Mouse (Mus musculus) neural tube, embryonic 12.5 days (tissue): Measurements from ENCODE around the gene Prr19. TPM values are rescaled to one million over a fixed set of nuclear protein-coding genes. Genes with fewer than 3 reads are reported as not detected.

Experiments used
- ATAC-seq: fragments of 200-750 bp; cut with Nextera tagmentation; 2 replicates; pipeline ENCODE4 v1.8.0; 2017; ENCODE audit warnings: low read depth, mild to moderate bottlenecking, moderate TSS enrichment, moderate library complexity; ENCODE audit not compliant: low FRiP score
- H3K27ac ChIP-seq: fragments of 300-500 bp; sonication (generic); 2 replicates; pipeline ENCODE4 v1.5.1; 2016
- H3K27me3 ChIP-seq: fragments of 300-500 bp; sonication (generic); replicated peaks from 2 replicates; pipeline ENCODE4 v1.6.1; 2016; ENCODE audit warnings: mild to moderate bottlenecking
- H3K36me3 ChIP-seq: fragments of 300-500 bp; sonication (generic); 2 replicates; pipeline ENCODE4 v1.6.1; 2016; ENCODE audit warnings: mild to moderate bottlenecking
- H3K4me1 ChIP-seq: fragments of 300-500 bp; sonication (generic); 2 replicates; pipeline ENCODE4 v1.6.1; 2016
- H3K4me2 ChIP-seq: fragments of 300-500 bp; sonication (generic); replicated peaks from 2 replicates; pipeline ENCODE4 v1.6.1; 2016; ENCODE audit warnings: mild to moderate bottlenecking
- H3K4me3 ChIP-seq: fragments of 300-500 bp; sonication (generic); 2 replicates; pipeline ENCODE4 v1.5.1; 2016
- H3K9ac ChIP-seq: fragments of 300-500 bp; sonication (generic); 2 replicates; pipeline ENCODE4 v1.6.1; 2016; ENCODE audit warnings: mild to moderate bottlenecking
- H3K9me3 ChIP-seq: fragments of 300-500 bp; sonication (generic); 2 replicates; pipeline ENCODE4 v1.6.1; 2016; ENCODE audit warnings: mild to moderate bottlenecking
- WGBS: fragments of 180-500 bp; shearing (Covaris S2); methylation state at CpG from one replicate; pipeline ENCODE4 v1.1.7; 2016; 5-methylcytosine and 5-hydroxymethylcytosine counted together
- polyA plus RNA-seq: library from polyadenylated mRNA; unstranded; fragments of >200 nt; fragmentation: Nextera tagmentation; extraction: Ambion mirVana; gene quantifications from 2 replicates; pipeline ENCODE4 v1.2.1, GENCODE M21; 2016

Prr19 gene
- polyA plus RNA-seq, 1 experiment from 2014 or later: 1.5 TPM

DNA sequence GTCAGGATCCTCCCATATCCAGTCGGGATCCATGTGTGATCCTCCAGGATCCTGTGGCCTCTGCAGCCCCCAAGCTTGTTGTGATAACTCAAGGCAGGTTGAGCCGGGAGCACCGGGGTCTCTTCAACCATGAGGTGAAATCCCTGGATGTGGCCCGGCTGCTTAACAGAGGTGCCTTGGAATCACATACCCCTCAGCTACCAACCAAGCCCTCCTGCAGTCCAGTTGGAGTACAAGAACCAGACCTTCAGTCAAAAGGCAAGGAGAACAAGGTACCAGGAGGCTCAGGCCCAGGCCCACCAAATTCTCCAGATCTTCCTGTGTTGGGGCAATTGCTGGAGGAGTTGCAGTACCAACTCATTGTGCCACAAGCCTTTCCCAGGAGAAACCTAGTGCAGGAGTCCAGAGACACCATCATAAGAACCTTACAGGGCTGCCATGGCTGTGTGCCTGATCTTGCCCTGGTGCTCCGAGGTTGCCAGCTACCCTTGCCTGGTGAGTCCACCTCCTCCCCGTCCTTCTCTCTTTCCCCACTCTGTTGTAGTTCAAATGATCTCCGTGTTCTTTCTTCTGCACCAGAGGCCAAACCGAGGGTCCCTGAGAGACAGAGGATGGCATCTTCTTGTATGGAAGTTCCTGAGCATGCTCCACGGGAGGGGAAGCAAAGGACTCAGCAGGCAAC, 1.9 kb downstream of the Prr19 start:
- 74% methylated on average over 9 of the region's 9 CpGs for WGBS
- H3K4me1 ChIP-seq: peaks cover 7% of the 10 kb centered on the region
- ATAC-seq: no peak
- no peaks in the 10 kb centered on the region for H3K36me3 ChIP-seq
- H3K9ac ChIP-seq: no peak overlapping the region
- no peak overlapping the region for H3K27ac ChIP-seq
- no peak overlapping the region for H3K4me2 ChIP-seq
- no peaks in the 10 kb centered on the region for H3K9me3 ChIP-seq
- H3K4me3 ChIP-seq: no peak overlapping the region
- peaks cover 10% of the 10 kb centered on the region; the same call in 1 of the 2 replicates for H3K27me3 ChIP-seq

DNA sequence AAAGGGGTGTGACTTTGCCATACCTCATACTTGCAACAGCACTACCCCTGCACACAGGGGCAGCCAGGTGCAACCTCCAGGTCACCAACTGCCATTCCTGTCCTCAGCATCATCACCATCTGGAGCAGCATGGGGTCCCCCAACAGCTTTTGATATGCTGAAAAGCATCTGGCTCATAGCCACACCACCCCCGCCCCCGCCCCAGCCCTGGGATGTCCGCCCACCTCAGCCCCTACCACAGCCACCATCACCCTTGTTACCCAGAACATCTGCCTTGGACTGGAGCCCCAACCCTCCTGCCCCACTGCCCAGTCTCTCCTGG, 2.4 kb downstream of the Prr19 start:
- Histone ChIP-seq H3K36me3 (no peaks in the 10 kb centered on the region), H3K4me3 (no peak overlapping the region), H3K4me1 (peaks cover 2% of the 10 kb centered on the region; the same call in 1 of the 2 replicates), H3K9ac (no peak overlapping the region), H3K9me3 (no peaks in the 10 kb centered on the region), H3K27me3 (peaks cover 10% of the 10 kb centered on the region; the same call in 1 of the 2 replicates), H3K4me2 (no peak overlapping the region), H3K27ac (no peak overlapping the region)
- ATAC-seq: no peak
- 82% methylated on average over 3 of the region's 3 CpGs for WGBS

DNA sequence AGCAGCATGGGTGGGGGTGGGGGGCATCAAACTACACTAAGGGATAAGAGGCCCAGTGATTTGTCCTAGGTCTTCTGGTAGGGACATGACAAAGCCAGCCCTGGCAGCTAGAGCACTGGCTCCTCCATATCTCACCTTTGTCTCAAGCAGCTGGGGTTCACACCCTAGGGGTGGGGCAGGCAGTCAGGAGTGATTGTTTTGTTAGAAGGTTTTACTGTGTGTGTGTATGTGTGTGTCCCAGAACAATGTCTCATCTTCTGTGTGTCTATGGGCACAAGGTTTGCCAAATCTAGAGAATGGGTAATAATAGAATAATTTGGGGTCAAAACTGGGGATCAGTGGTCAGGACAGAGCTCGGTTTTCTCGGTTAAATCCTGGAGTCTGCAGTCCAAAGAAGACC, 4.3 kb downstream of the Prr19 start:
- Histone ChIP-seq H3K4me3 (peak overlapping the region; percentile 60), H3K27ac (no peak overlapping the region), H3K9me3 (no peaks in the 10 kb centered on the region), H3K4me1 (peaks cover 2% of the 10 kb centered on the region; the same call in 1 of the 2 replicates), H3K4me2 (peak overlapping the region; percentile 94), H3K27me3 (peaks cover 10% of the 10 kb centered on the region; the same call in 1 of the 2 replicates), H3K9ac (peak overlapping the region; percentile 77), H3K36me3 (no peaks in the 10 kb centered on the region)
- WGBS: 2% methylated on average over 2 of the region's 2 CpGs
- ATAC-seq: peak; percentile 35; the same call in 1 of the 2 replicates

DNA sequence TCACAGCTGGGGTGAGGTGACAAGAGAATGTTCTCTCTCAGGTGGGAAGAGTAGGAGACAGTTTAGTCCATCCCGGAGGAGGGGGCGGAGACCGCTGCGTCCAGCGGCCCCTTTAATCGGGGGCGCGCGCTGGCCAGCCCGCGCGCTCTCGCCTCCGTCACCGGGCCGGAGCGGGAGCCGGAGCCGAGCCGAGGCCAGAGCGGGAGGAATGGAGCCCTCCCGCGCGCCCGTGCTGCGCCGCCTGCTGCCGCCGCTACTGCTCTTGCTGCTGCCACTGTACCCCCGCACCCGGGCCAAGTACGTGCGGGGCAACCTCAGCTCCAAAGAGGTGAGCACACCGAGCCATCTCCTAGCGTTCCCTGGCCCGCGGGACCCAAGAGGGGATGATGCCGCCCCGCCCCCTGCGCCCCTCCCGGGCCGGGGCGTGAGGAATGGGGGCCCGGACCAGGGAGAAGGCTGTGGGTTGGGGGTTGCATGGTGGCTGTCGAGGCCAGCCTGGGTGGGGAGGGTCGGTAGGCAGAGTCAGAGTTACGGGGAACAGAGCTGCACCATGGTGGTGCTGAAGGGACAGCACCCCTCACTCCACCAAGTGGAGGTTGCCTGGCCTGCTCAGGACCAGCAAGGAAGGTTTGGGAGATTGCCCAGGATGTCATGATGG, 4.9 kb downstream of the Prr19 start, which contains the start of gene Tmem145:
Gene Tmem145, plus strand, starts transcription at position 151 of the 658 bp plus-strand sequence.
- peak within 1 kb of the TSS; percentile 42; the same call in 1 of the 2 replicates for H3K27ac ChIP-seq
- peak within 1 kb of the TSS; percentile 77 for H3K9ac ChIP-seq
- H3K4me2 ChIP-seq: peak within 1 kb of the TSS; percentile 94
- peak; percentile 76 for ATAC-seq
- peaks cover 2% of the 10 kb centered on the region; the same call in 1 of the 2 replicates for H3K4me1 ChIP-seq
- peaks cover 14% of the 10 kb centered on the region for H3K27me3 ChIP-seq
- WGBS: 0% methylated on average over 46 of the region's 47 CpGs
- peak within 1 kb of the TSS; percentile 60 for H3K4me3 ChIP-seq
- no peaks in the 10 kb centered on the region for H3K9me3 ChIP-seq
- H3K36me3 ChIP-seq: no peaks in the 10 kb centered on the region

DNA sequence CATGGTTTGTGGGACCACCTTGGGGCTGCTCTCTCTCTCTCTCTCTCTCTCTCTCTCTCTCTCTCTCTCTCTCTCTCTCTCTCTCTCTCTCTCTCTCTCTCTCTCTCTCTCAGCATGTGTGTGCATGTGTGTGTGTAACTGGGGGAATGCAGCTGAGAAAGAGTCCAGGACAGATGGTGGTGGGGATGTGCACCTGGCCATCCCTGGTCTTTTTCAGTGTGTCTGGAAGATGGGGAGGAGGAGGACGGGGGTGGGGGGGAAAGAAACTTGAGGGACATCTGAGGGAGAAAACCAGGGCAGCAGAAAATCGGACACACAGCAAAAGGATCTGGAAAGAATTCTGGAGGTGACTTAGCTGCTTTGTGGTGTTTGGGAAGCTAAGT, 5.4 kb downstream of the Prr19 start:
- peaks cover 19% of the 10 kb centered on the region for H3K27me3 ChIP-seq

DNA sequence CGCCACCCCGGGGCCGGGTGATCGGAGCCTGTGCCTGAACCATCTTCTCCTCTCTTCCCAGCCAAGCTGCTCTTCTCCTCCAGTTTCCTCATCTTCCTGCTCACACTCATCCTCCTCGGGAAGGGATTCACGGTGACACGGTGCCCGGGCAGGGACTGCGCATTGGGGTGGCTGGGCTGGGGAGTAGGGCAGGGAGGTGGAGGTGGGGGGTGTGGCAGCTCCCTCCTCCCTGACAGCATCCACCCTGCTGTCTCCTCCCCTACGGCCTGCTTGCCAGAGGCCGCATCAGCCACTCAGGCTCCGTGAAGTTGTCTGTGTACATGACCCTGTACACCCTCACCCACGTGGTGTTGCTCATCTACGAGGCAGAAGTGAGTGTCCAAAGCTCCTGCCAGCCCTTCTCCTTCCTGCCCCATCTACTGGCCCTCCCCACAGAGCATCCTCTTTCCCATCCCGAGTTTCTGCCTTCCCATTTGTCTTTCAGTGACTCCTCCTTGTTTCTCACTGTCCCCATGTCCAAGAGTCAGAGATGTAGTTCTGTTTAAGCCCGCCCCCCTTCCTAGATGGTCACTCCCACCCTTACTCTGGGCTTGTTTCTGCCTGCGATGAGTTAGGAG, 7.6 kb downstream of the Prr19 start:
- H3K4me3 ChIP-seq: no peak overlapping the region
- H3K4me1 ChIP-seq: peaks cover 2% of the 10 kb centered on the region; the same call in 1 of the 2 replicates
- no peaks in the 10 kb centered on the region for H3K36me3 ChIP-seq
- no peak overlapping the region for H3K9ac ChIP-seq
- no peak overlapping the region for H3K4me2 ChIP-seq
- no peaks in the 10 kb centered on the region for H3K9me3 ChIP-seq
- H3K27ac ChIP-seq: no peak overlapping the region
- ATAC-seq: no peak
- peaks cover 41% of the 10 kb centered on the region for H3K27me3 ChIP-seq
- 71% methylated on average over 17 of the region's 17 CpGs for WGBS

More for the DNA sequence above, 5.4 kb downstream of the Prr19 start:
- Histone ChIP-seq H3K4me1 (peaks cover 2% of the 10 kb centered on the region; the same call in 1 of the 2 replicates), H3K9ac (peak overlapping the region; percentile 77; the same call in 1 of the 2 replicates), H3K4me3 (peak overlapping the region; percentile 60), H3K9me3 (no peaks in the 10 kb centered on the region), H3K27ac (no peak overlapping the region; the same call in 1 of the 2 replicates), H3K4me2 (peak overlapping the region; percentile 94), H3K36me3 (no peaks in the 10 kb centered on the region)
- 38% methylated on average over 2 of the region's 2 CpGs for WGBS
- ATAC-seq: peak; percentile 52; the same call in 1 of the 2 replicates

DNA sequence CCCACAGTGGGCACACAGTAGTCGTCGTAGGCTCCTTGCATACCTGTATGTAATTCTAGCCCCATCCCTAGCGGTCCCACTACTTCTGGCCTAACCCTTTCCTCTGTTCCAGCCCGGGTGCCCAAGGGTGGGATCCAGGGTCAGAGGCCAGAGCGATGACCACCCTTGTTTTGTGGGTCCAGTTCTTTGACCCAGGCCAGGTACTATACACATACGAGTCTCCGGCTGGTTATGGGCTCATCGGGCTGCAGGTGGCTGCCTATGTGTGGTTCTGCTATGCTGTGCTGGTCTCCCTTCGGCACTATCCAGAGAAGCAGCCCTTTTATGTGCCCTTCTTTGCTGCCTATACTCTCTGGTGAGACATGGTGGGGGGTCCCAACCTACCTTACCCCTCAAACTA, 8.2 kb downstream of the Prr19 start:
- Histone ChIP-seq H3K4me1 (peaks cover 2% of the 10 kb centered on the region; the same call in 1 of the 2 replicates), H3K4me2 (no peak overlapping the region), H3K9me3 (no peaks in the 10 kb centered on the region), H3K27me3 (peaks cover 47% of the 10 kb centered on the region), H3K36me3 (no peaks in the 10 kb centered on the region), H3K4me3 (no peak overlapping the region), H3K9ac (no peak overlapping the region), H3K27ac (no peak overlapping the region)
- WGBS: 87% methylated on average over 9 of the region's 9 CpGs
- no peak for ATAC-seq

DNA sequence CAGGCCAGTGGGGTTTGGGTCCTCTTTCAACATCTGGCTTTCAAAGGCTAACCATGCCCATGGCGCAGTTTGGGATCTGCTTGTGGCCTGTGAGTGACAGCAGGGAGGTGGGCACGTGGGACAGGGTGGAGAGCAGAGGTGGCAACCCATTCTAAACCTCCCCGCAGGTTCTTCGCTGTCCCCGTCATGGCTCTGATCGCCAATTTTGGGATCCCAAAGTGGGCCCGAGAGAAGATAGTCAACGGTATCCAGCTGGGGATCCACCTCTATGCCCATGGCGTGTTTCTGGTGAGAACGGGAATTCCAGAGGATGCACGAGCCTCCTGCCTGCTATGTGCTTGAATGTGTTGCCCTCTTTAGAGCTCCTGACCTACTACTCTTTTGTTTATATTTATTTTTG, 10.0 kb downstream of the Prr19 start:
- H3K36me3 ChIP-seq: no peaks in the 10 kb centered on the region
- H3K27ac ChIP-seq: no peak overlapping the region
- no peak overlapping the region for H3K4me3 ChIP-seq
- peaks cover 15% of the 10 kb centered on the region for H3K4me1 ChIP-seq
- H3K9me3 ChIP-seq: no peaks in the 10 kb centered on the region
- no peak overlapping the region for H3K9ac ChIP-seq
- peaks cover 62% of the 10 kb centered on the region for H3K27me3 ChIP-seq
- no peak overlapping the region for H3K4me2 ChIP-seq
- 82% methylated on average over 11 of the region's 11 CpGs for WGBS
- no peak for ATAC-seq

DNA sequence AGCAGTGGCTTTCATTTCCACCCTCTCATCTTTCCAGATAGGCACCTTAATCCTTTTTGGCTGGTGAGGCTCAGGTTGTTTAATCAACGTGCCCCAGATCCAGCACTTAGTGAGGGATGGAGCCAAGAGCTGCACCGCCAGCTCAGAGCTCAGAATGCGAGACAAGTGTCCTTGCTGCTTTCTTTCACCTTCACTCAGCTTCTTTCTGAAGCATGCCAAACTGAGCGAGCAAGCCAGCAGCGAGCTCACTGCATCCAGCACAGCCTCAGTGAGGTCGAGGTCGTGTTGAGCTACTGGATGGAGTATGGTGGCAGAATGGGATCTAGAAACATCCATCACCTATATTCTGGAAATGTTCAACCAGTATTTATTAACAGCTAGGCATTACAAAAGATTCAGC, 12.1 kb downstream of the Prr19 start:
- Histone ChIP-seq H3K4me1 (peaks cover 27% of the 10 kb centered on the region), H3K27ac (no peak overlapping the region), H3K9me3 (no peaks in the 10 kb centered on the region), H3K4me2 (no peak overlapping the region), H3K9ac (no peak overlapping the region), H3K27me3 (peaks cover 51% of the 10 kb centered on the region), H3K36me3 (no peaks in the 10 kb centered on the region), H3K4me3 (no peak overlapping the region)
- no peak for ATAC-seq
- 60% methylated on average over 7 of the region's 7 CpGs for WGBS

DNA sequence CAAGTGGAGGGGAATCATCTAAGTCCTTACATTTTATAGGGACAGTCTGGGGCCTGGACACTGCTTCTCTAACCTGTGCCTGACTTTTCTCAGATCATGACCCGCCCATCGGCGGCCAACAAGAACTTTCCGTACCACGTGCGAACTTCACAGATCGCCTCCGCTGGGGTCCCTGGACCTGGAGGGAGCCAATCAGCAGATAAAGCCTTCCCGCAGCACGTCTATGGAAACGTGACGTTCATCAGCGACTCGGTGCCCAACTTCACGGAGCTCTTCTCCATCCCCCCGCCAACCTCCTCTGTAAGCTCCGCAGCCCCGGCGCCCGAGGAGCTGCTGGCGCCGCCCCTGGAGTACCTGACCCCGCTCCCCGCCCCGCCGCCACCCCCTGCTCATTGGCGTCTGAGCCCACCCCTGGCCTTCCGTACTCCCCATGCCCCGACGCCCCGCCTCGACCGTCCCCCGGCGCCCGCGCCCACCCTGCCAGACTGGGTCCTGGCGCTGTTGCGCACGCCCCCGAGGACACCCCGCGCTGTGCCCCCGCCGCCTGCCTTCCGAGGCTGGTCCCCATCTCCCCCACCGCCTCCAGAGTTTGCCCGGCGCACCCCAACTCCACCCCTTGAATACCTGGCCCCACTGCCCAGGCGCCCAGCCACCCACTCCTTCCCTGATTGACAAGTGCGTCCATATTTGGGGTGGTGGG, 13.5 kb downstream of the Prr19 start:
- peak overlapping the region; percentile 98 for H3K4me2 ChIP-seq
- H3K36me3 ChIP-seq: no peaks in the 10 kb centered on the region
- WGBS: 4% methylated on average over 51 of the region's 51 CpGs
- no peak overlapping the region for H3K27ac ChIP-seq
- peaks cover 51% of the 10 kb centered on the region for H3K27me3 ChIP-seq
- H3K4me3 ChIP-seq: peak overlapping the region; percentile 38
- ATAC-seq: no peak
- H3K9ac ChIP-seq: peak overlapping the region; percentile 61
- H3K4me1 ChIP-seq: peaks cover 32% of the 10 kb centered on the region
- H3K9me3 ChIP-seq: no peaks in the 10 kb centered on the region

DNA sequence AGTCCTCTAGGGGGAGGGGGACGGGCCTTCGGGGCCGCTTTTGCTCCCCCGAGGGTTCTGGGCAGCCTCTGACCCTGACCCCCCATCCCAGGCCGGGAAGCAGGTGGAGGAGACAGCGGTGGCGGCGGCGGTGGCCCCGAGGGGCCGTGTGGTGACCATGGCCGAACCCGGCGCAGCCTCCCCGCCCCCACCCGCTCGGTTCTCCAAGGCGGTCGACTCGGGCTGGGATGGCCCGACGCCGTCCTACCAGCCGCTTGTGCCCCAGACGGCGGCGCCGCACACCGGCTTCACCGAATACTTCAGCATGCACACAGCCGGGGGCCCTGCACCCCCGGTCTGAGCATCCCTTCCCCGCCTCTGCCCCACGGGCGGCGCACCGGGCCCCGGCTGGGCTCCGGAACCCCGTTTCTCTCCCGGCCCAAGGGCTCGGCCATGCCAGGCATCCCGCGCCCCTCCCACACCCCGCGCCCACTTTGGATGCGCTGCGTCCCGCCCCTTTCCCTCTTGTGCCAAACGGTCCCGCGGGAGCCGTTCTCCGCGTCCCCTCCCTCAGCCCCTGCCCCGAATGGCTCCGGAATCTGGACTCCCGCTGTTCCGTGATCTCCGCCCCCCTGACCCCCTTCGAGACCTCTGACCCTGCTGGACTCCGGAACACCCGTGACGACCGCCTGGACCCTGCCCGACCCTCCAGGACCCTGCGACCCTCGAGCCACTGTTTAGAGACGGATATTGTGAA, 14.3 kb downstream of the Prr19 start:
- H3K9ac ChIP-seq: peak overlapping the region; percentile 61
- no peak overlapping the region for H3K27ac ChIP-seq
- H3K9me3 ChIP-seq: no peaks in the 10 kb centered on the region
- H3K36me3 ChIP-seq: no peaks in the 10 kb centered on the region
- H3K27me3 ChIP-seq: peaks cover 51% of the 10 kb centered on the region
- ATAC-seq: no peak
- 1% methylated on average over 69 of the region's 69 CpGs for WGBS
- peak overlapping the region; percentile 38 for H3K4me3 ChIP-seq
- peak overlapping the region; percentile 98 for H3K4me2 ChIP-seq
- peaks cover 32% of the 10 kb centered on the region for H3K4me1 ChIP-seq
